Mouse (Mus musculus): ENCODE measurements around the gene Esrrg. TPM values are rescaled to one million over a fixed set of nuclear protein-coding genes. Genes with fewer than 3 reads are reported as not detected.

Esrrg gene
- polyA plus RNA-seq, 1 experiment from 2014 or later, result 1.8 TPM

- H3K9me3 ChIP-seq, result peaks cover 1% of the 10 kb centered on the region; the same call in 1 of the 2 replicates
- no peak for DNase-seq (ENCODE audit: extremely low spot score, low spot score)
- WGBS, result 88% methylated on average over 12 of the region's 12 CpGs
- H3K27me3 ChIP-seq (ENCODE audit: poor library complexity, severe bottlenecking), result no peaks in the 10 kb centered on the region
- peaks cover 16% of the 10 kb centered on the region for H3K4me1 ChIP-seq
- no peak overlapping the region for H3K4me3 ChIP-seq
- no peak overlapping the region for H3K27ac ChIP-seq
- H3K36me3 ChIP-seq (replicated peaks), result no peaks in the 10 kb centered on the region
Observed at GRCm38 (mm10) chr1:187740531-187740930, 131.9 kb downstream of the Esrrg start.

GRCm38 (mm10) chr1:187741306-187741705 is 132.7 kb downstream of the Esrrg start:
- Histone ChIP-seq H3K27ac (no peak overlapping the region), H3K4me3 (no peak overlapping the region), H3K9me3 (peaks cover 4% of the 10 kb centered on the region; the same call in 1 of the 2 replicates), H3K4me1 (peaks cover 8% of the 10 kb centered on the region), H3K36me3 (replicated peaks) (no peaks in the 10 kb centered on the region), H3K27me3 (ENCODE audit: poor library complexity, severe bottlenecking) (no peaks in the 10 kb centered on the region)
- 91% methylated on average over 7 of the region's 7 CpGs for WGBS
- DNase-seq (ENCODE audit: extremely low spot score, low spot score), result no peak

GRCm38 (mm10) chr1:187742071-187742470 is 133.5 kb downstream of the Esrrg start:
- Histone ChIP-seq H3K9me3 (peaks cover 4% of the 10 kb centered on the region; the same call in 1 of the 2 replicates), H3K4me3 (no peak overlapping the region), H3K36me3 (replicated peaks) (no peaks in the 10 kb centered on the region), H3K27me3 (ENCODE audit: poor library complexity, severe bottlenecking) (no peaks in the 10 kb centered on the region), H3K4me1 (0 out of 2 replicates have a peak, but pooled peaks cover 3% of the 10 kb centered on the region), H3K27ac (no peak overlapping the region)
- WGBS, result 81% methylated on average over 8 of the region's 8 CpGs
- DNase-seq (ENCODE audit: extremely low spot score, low spot score), result no peak

GRCm38 (mm10) chr1:187749294-187749693 is 140.7 kb downstream of the Esrrg start:
- no peaks in the 10 kb centered on the region for H3K36me3 ChIP-seq (replicated peaks)
- no peak overlapping the region for H3K4me3 ChIP-seq
- no peak for DNase-seq (ENCODE audit: extremely low spot score, low spot score)
- H3K9me3 ChIP-seq, result peaks cover 4% of the 10 kb centered on the region; the same call in 1 of the 2 replicates
- no peaks in the 10 kb centered on the region for H3K27me3 ChIP-seq (ENCODE audit: poor library complexity, severe bottlenecking)
- WGBS, result 87% methylated on average over 3 of the region's 3 CpGs
- H3K27ac ChIP-seq, result no peak overlapping the region
- H3K4me1 ChIP-seq, result no peaks in the 10 kb centered on the region

GRCm38 (mm10) chr1:187749931-187750330 is 141.3 kb downstream of the Esrrg start:
- 78% methylated on average over 5 of the region's 5 CpGs for whole genome bisulfite sequencing
- Histone ChIP-seq H3K9me3 (peaks cover 4% of the 10 kb centered on the region; the same call in 1 of the 2 replicates), H3K36me3 (replicated peaks) (no peaks in the 10 kb centered on the region), H3K27me3 (ENCODE audit: poor library complexity, severe bottlenecking) (no peaks in the 10 kb centered on the region), H3K4me3 (no peak overlapping the region), H3K4me1 (no peaks in the 10 kb centered on the region), H3K27ac (no peak overlapping the region)
- no peak for DNase-seq (ENCODE audit: extremely low spot score, low spot score)

- no peaks in the 10 kb centered on the region for H3K36me3 ChIP-seq (replicated peaks)
- 93% methylated on average over 13 of the region's 13 CpGs for WGBS
- no peak overlapping the region for H3K4me3 ChIP-seq
- no peak for DNase-seq (ENCODE audit: extremely low spot score, low spot score)
- H3K9me3 ChIP-seq, result no peaks in the 10 kb centered on the region
- 0 out of 2 replicates have a peak, but pooled peaks cover 8% of the 10 kb centered on the region for H3K4me1 ChIP-seq
- H3K27ac ChIP-seq, result no peak overlapping the region
- no peaks in the 10 kb centered on the region for H3K27me3 ChIP-seq (ENCODE audit: poor library complexity, severe bottlenecking)
Observed at GRCm38 (mm10) chr1:187755528-187755927, 146.9 kb downstream of the Esrrg start.

- Histone ChIP-seq H3K9me3 (no peaks in the 10 kb centered on the region), H3K36me3 (replicated peaks) (no peaks in the 10 kb centered on the region), H3K27me3 (ENCODE audit: poor library complexity, severe bottlenecking) (no peaks in the 10 kb centered on the region), H3K4me1 (0 out of 2 replicates have a peak, but pooled peaks cover 8% of the 10 kb centered on the region), H3K27ac (no peak overlapping the region), H3K4me3 (no peak overlapping the region)
- no peak for DNase-seq (ENCODE audit: extremely low spot score, low spot score)
- WGBS, result 90% methylated on average over 1 of the region's 1 CpGs
Observed at GRCm38 (mm10) chr1:187757981-187758380, 149.4 kb downstream of the Esrrg start.

- Histone ChIP-seq H3K9me3 (no peaks in the 10 kb centered on the region), H3K4me1 (0 out of 2 replicates have a peak, but pooled peaks cover 8% of the 10 kb centered on the region), H3K4me3 (no peak overlapping the region), H3K36me3 (replicated peaks) (no peaks in the 10 kb centered on the region), H3K27ac (no peak overlapping the region), H3K27me3 (ENCODE audit: poor library complexity, severe bottlenecking) (no peaks in the 10 kb centered on the region)
- 66% methylated on average over 3 of the region's 3 CpGs for WGBS
- DNase-seq (ENCODE audit: extremely low spot score, low spot score), result no peak
Observed at GRCm38 (mm10) chr1:187758546-187758945, 150.0 kb downstream of the Esrrg start.

GRCm38 (mm10) chr1:187759536-187759935 is 150.9 kb downstream of the Esrrg start:
- H3K4me3 ChIP-seq, result no peak overlapping the region
- H3K27ac ChIP-seq, result no peak overlapping the region
- 0 out of 2 replicates have a peak, but pooled peaks cover 8% of the 10 kb centered on the region for H3K4me1 ChIP-seq
- 88% methylated on average over 3 of the region's 3 CpGs for whole genome bisulfite sequencing
- no peak for DNase-seq (ENCODE audit: extremely low spot score, low spot score)
- no peaks in the 10 kb centered on the region for H3K9me3 ChIP-seq
- no peaks in the 10 kb centered on the region for H3K27me3 ChIP-seq (ENCODE audit: poor library complexity, severe bottlenecking)
- H3K36me3 ChIP-seq (replicated peaks), result no peaks in the 10 kb centered on the region

- Histone ChIP-seq H3K4me1 (no peaks in the 10 kb centered on the region), H3K4me3 (no peak overlapping the region), H3K27ac (no peak overlapping the region), H3K36me3 (replicated peaks) (no peaks in the 10 kb centered on the region), H3K9me3 (no peaks in the 10 kb centered on the region), H3K27me3 (ENCODE audit: poor library complexity, severe bottlenecking) (no peaks in the 10 kb centered on the region)
- no peak for DNase-seq (ENCODE audit: extremely low spot score, low spot score)
- WGBS, result 82% methylated on average over 5 of the region's 5 CpGs
Observed at GRCm38 (mm10) chr1:187762641-187763450, 154.3 kb downstream of the Esrrg start.

GRCm38 (mm10) chr1:187763451-187763755 is 154.8 kb downstream of the Esrrg start:
- WGBS, result 87% methylated on average over 4 of the region's 4 CpGs
- no peaks in the 10 kb centered on the region for H3K27me3 ChIP-seq (ENCODE audit: poor library complexity, severe bottlenecking)
- DNase-seq (ENCODE audit: extremely low spot score, low spot score), result no peak

GRCm38 (mm10) chr1:187763821-187764220 is 155.2 kb downstream of the Esrrg start:
- no peak overlapping the region for H3K27ac ChIP-seq
- no peaks in the 10 kb centered on the region for H3K36me3 ChIP-seq (replicated peaks)
- no peaks in the 10 kb centered on the region for H3K4me1 ChIP-seq
- no peaks in the 10 kb centered on the region for H3K9me3 ChIP-seq
- no peak for DNase-seq (ENCODE audit: extremely low spot score, low spot score)
- no peaks in the 10 kb centered on the region for H3K27me3 ChIP-seq (ENCODE audit: poor library complexity, severe bottlenecking)
- 83% methylated on average over 3 of the region's 3 CpGs for WGBS
- no peak overlapping the region for H3K4me3 ChIP-seq

More at GRCm38 (mm10) chr1:187763451-187763755, 154.8 kb downstream of the Esrrg start:
- H3K36me3 ChIP-seq (replicated peaks), result no peaks in the 10 kb centered on the region
- H3K4me3 ChIP-seq, result no peak overlapping the region
- H3K9me3 ChIP-seq, result no peaks in the 10 kb centered on the region
- H3K4me1 ChIP-seq, result no peaks in the 10 kb centered on the region
- H3K27ac ChIP-seq, result no peak overlapping the region

- WGBS, result 87% methylated on average over 5 of the region's 5 CpGs
- Histone ChIP-seq H3K27me3 (ENCODE audit: poor library complexity, severe bottlenecking) (no peaks in the 10 kb centered on the region), H3K4me1 (peaks cover 3% of the 10 kb centered on the region; the same call in 1 of the 2 replicates), H3K27ac (no peak overlapping the region), H3K36me3 (replicated peaks) (no peaks in the 10 kb centered on the region), H3K4me3 (no peak overlapping the region), H3K9me3 (no peaks in the 10 kb centered on the region)
- DNase-seq (ENCODE audit: extremely low spot score, low spot score), result no peak
Observed at GRCm38 (mm10) chr1:187765577-187765976, 157.0 kb downstream of the Esrrg start.

Measured in forebrain, embryonic 10.5 days (tissue).